Mouse (Mus musculus) midbrain, embryonic 11.5 days (tissue): ENCODE measurements around the gene Cabp2. TPM values are rescaled to one million over a fixed set of nuclear protein-coding genes. Genes with fewer than 3 reads are reported as not detected.

Experiments
- ATAC-seq: fragments of 200-750 bp; cut with Nextera tagmentation; 2 replicates; pipeline ENCODE4 v1.8.0; 2017; ENCODE audit warnings: moderate TSS enrichment, moderate library complexity; ENCODE audit not compliant: low FRiP score
- DNase-seq: peaks from one replicate; pipeline ENCODE4 v3.0.0; 2015; ENCODE audit warnings: low spot score; ENCODE audit errors: missing footprints
- H3K27ac ChIP-seq: fragments of 300-500 bp; sonication (generic); 2 replicates; pipeline ENCODE4 v1.5.1; 2014; ENCODE audit warnings: low read depth, low read length
- H3K27me3 ChIP-seq: fragments of 300-500 bp; sonication (generic); 2 replicates; pipeline ENCODE4 v1.6.1; 2014; ENCODE audit warnings: mild to moderate bottlenecking, low read length, moderate library complexity, mixed read lengths; ENCODE audit not compliant: control insufficient read depth, insufficient read depth
- H3K36me3 ChIP-seq: fragments of 300-500 bp; sonication (generic); 2 replicates; pipeline ENCODE4 v1.6.1; 2014; ENCODE audit warnings: mild to moderate bottlenecking, low read length, moderate library complexity, mixed read lengths; ENCODE audit not compliant: control insufficient read depth, insufficient read depth
- H3K4me1 ChIP-seq: fragments of 300-500 bp; sonication (generic); 2 replicates; pipeline ENCODE4 v1.6.1; 2014; ENCODE audit warnings: low read length; ENCODE audit not compliant: control insufficient read depth, insufficient read depth
- H3K4me2 ChIP-seq: fragments of 300-500 bp; sonication (generic); 2 replicates; pipeline ENCODE4 v1.6.1; 2014; ENCODE audit warnings: mild to moderate bottlenecking, moderate library complexity
- H3K4me3 ChIP-seq: fragments of 300-500 bp; sonication (generic); 2 replicates; pipeline ENCODE4 v1.5.1; 2014; ENCODE audit warnings: low read depth, low read length
- H3K9ac ChIP-seq: fragments of 300-500 bp; sonication (generic); 2 replicates; pipeline ENCODE4 v1.6.1; 2014; ENCODE audit warnings: low read length
- H3K9me3 ChIP-seq: fragments of 300-500 bp; sonication (generic); 2 replicates; pipeline ENCODE4 v1.6.1; 2016; ENCODE audit warnings: low read length; ENCODE audit not compliant: control insufficient read depth
- WGBS: fragments of 180-500 bp; shearing (Covaris S2); extraction: QIAGEN DNeasy Blood & Tissue Kit; methylation state at CpG from one replicate; pipeline ENCODE4 v1.1.7; 2014; 5-methylcytosine and 5-hydroxymethylcytosine counted together
- polyA plus RNA-seq: library from polyadenylated mRNA; unstranded; fragments of >200 nt; fragmentation: Nextera tagmentation; extraction: Ambion mirVana; gene quantifications from 2 replicates; pipeline ENCODE4 v1.2.1, GENCODE M21; 2014

Gene Cabp2
- polyA plus RNA-seq, 1 experiment from 2014 or later = not detected

- no peak overlapping the region for H3K4me2 ChIP-seq
- 91% methylated on average over 5 of the region's 5 CpGs for WGBS
- no peak overlapping the region for H3K4me3 ChIP-seq
- no peaks in the 10 kb centered on the region for H3K36me3 ChIP-seq
- H3K9ac ChIP-seq = no peak overlapping the region
- H3K4me1 ChIP-seq = no peaks in the 10 kb centered on the region
- no peak for ATAC-seq
- DNase-seq = peak; percentile 26
- H3K27ac ChIP-seq = no peak overlapping the region
- no peaks in the 10 kb centered on the region for H3K9me3 ChIP-seq
- no peaks in the 10 kb centered on the region for H3K27me3 ChIP-seq
Observed at GRCm38 (mm10) chr19:4054613-4055012, 26.8 kb upstream of the Cabp2 start.

- 72% methylated on average over 8 of the region's 8 CpGs for WGBS
- H3K9me3 ChIP-seq = no peaks in the 10 kb centered on the region
- no peak overlapping the region for H3K27ac ChIP-seq
- H3K9ac ChIP-seq = no peak overlapping the region
- H3K27me3 ChIP-seq = no peaks in the 10 kb centered on the region
- H3K36me3 ChIP-seq = no peaks in the 10 kb centered on the region
- peak; percentile 49 for DNase-seq
- no peak for ATAC-seq
- no peak overlapping the region for H3K4me3 ChIP-seq
- H3K4me1 ChIP-seq = no peaks in the 10 kb centered on the region
- no peak overlapping the region for H3K4me2 ChIP-seq
Observed at GRCm38 (mm10) chr19:4055216-4055946, 26.0 kb upstream of the Cabp2 start.

GRCm38 (mm10) chr19:4055947-4056693 is 25.3 kb upstream of the Cabp2 start:
- H3K36me3 ChIP-seq = no peaks in the 10 kb centered on the region
- no peaks in the 10 kb centered on the region for H3K4me1 ChIP-seq
- WGBS = 68% methylated on average over 15 of the region's 15 CpGs
- no peak for ATAC-seq
- H3K4me2 ChIP-seq = no peak overlapping the region
- no peak overlapping the region for H3K27ac ChIP-seq
- H3K9ac ChIP-seq = no peak overlapping the region
- no peaks in the 10 kb centered on the region for H3K9me3 ChIP-seq
- DNase-seq = peak; percentile 67
- H3K4me3 ChIP-seq = no peak overlapping the region
- no peaks in the 10 kb centered on the region for H3K27me3 ChIP-seq

- DNase-seq = peak; percentile 83
- H3K9me3 ChIP-seq = no peaks in the 10 kb centered on the region
- H3K4me1 ChIP-seq = no peaks in the 10 kb centered on the region
- H3K36me3 ChIP-seq = no peaks in the 10 kb centered on the region
- WGBS = 40% methylated on average over 4 of the region's 4 CpGs
- no peaks in the 10 kb centered on the region for H3K27me3 ChIP-seq
- no peak overlapping the region for H3K27ac ChIP-seq
- no peak overlapping the region for H3K4me2 ChIP-seq
- no peak for ATAC-seq
- no peak overlapping the region for H3K4me3 ChIP-seq
- no peak overlapping the region for H3K9ac ChIP-seq
Observed at GRCm38 (mm10) chr19:4056727-4057126, 24.7 kb upstream of the Cabp2 start.

GRCm38 (mm10) chr19:4057389-4057788 is 24.0 kb upstream of the Cabp2 start:
- Histone ChIP-seq H3K4me2 (no peak overlapping the region), H3K4me3 (no peak overlapping the region), H3K9me3 (no peaks in the 10 kb centered on the region), H3K27ac (no peak overlapping the region), H3K36me3 (no peaks in the 10 kb centered on the region), H3K9ac (no peak overlapping the region), H3K4me1 (no peaks in the 10 kb centered on the region), H3K27me3 (no peaks in the 10 kb centered on the region)
- DNase-seq (no peak), ATAC-seq (no peak)
- WGBS = 80% methylated on average over 13 of the region's 13 CpGs

GRCm38 (mm10) chr19:4057962-4058361 is 23.4 kb upstream of the Cabp2 start:
- WGBS = 90% methylated on average over 7 of the region's 7 CpGs
- H3K4me3 ChIP-seq = no peak overlapping the region
- no peaks in the 10 kb centered on the region for H3K9me3 ChIP-seq
- no peak overlapping the region for H3K9ac ChIP-seq
- H3K27ac ChIP-seq = no peak overlapping the region
- H3K4me2 ChIP-seq = no peak overlapping the region
- ATAC-seq (no peak), DNase-seq (no peak)
- H3K36me3 ChIP-seq = no peaks in the 10 kb centered on the region
- no peaks in the 10 kb centered on the region for H3K27me3 ChIP-seq
- H3K4me1 ChIP-seq = no peaks in the 10 kb centered on the region

GRCm38 (mm10) chr19:4058581-4058980 is 22.8 kb upstream of the Cabp2 start:
- DNase-seq (no peak), ATAC-seq (no peak)
- Histone ChIP-seq H3K9me3 (no peaks in the 10 kb centered on the region), H3K9ac (no peak overlapping the region), H3K4me2 (no peak overlapping the region), H3K36me3 (no peaks in the 10 kb centered on the region), H3K4me1 (no peaks in the 10 kb centered on the region), H3K27ac (no peak overlapping the region), H3K27me3 (no peaks in the 10 kb centered on the region), H3K4me3 (no peak overlapping the region)
- 89% methylated on average over 5 of the region's 5 CpGs for WGBS

GRCm38 (mm10) chr19:4059069-4059740 is 22.2 kb upstream of the Cabp2 start, which contains the start of gene Gstp3:
Gene Gstp3 (minus strand): TSS chr19:4059569.
- H3K36me3 ChIP-seq = no peaks in the 10 kb centered on the region
- ATAC-seq = no peak
- WGBS = 84% methylated on average over 15 of the region's 15 CpGs
- H3K27ac ChIP-seq = no peak within 1 kb of the TSS
- no peak within 1 kb of the TSS for H3K4me3 ChIP-seq
- no peak within 1 kb of the TSS for H3K9ac ChIP-seq
- no peaks in the 10 kb centered on the region for H3K9me3 ChIP-seq
- H3K27me3 ChIP-seq = no peaks in the 10 kb centered on the region
- H3K4me1 ChIP-seq = no peaks in the 10 kb centered on the region
- DNase-seq = no peak
- no peak within 1 kb of the TSS for H3K4me2 ChIP-seq
